Mouse (Mus musculus): ENCODE measurements at regions not wholly inside any gene's neighbourhood (a gene's known extent, or its start where the extent isn't known, plus 50 kb on each side); places are given as distances from the start of the nearest gene placed in this dataset.

DNA sequence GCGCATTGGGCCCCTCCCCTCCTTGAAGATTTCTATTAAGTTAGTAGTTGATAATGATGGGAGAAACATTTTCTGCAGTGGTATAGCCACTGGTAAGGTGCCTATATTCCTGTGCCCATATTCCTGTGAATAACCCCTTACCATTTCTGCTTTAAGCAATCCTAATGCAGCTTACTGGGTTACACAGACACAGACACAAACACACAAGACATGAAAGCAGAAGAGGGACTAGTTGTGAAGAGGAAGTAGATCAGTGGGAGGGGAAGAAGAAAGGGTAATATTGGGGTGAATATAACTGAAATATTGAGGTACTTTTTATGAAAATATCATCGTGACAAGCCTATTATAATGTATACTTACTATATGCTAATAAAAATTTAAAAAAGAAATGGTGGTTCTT, 288.2 kb downstream of the Grpr start:
- TF ChIP-seq CTCF (IDR thresholded peaks at IDR 0.05; ENCODE audit: low read depth) (no peak), EP300 (IDR thresholded peaks at IDR 0.05; ENCODE audit: low read depth) (no peak)
